Mouse (Mus musculus): ENCODE measurements around the gene Gm6367. TPM values are rescaled to one million over a fixed set of nuclear protein-coding genes. Genes with fewer than 3 reads are reported as not detected.
"Not testable (repeated sequence)": the region's sequence is repeated elsewhere in the genome, so short reads cannot be mapped to it uniquely, and the experiment has no call there.

Gene Gm6367
- total RNA-seq (2014; rRNA removed) (not detected in 2 replicates), polyA plus RNA-seq (2015; fragmentation: Nextera tagmentation; extraction: Ambion mirVana) (not detected in 2 replicates)

- not testable (repeated sequence) for DNase-seq; H3K4me2 ChIP-seq (ENCODE audit: low read depth); H3K27ac ChIP-seq (ENCODE audit: low read depth, low read length); H3K4me3 ChIP-seq (ENCODE audit: low read depth, low read length); H3K27me3 ChIP-seq (ENCODE audit: insufficient read depth, low read length); ATAC-seq; H3K9me3 ChIP-seq (ENCODE audit: low read length); H3K36me3 ChIP-seq (ENCODE audit: insufficient read depth); H3K9ac ChIP-seq; H3K4me1 ChIP-seq (ENCODE audit: insufficient read depth)
- WGBS = no CpG with 5 or more reads among the region's 2 CpGs
Measured at GRCm38 (mm10) chr5:94988326-94988725, at the start of gene Gm6367. Gm6367 (plus strand) TSS chr5:94988626.

Other genes starting within 250 kb of the Gm6367 start
- gene Gm3183, start 123.2 kb upstream of the Gm6367 start, total RNA-seq (2014; rRNA removed) = not detected in 2 replicates
- gene Gm3183, start 123.2 kb upstream of the Gm6367 start, polyA plus RNA-seq (2015; fragmentation: Nextera tagmentation; extraction: Ambion mirVana) = not detected in 2 replicates
- not detected in 2 replicates for gene Gm7942, start 118.3 kb downstream of the Gm6367 start, total RNA-seq (2014; rRNA removed)
- gene Gm7942, start 118.3 kb downstream of the Gm6367 start, polyA plus RNA-seq (2015; fragmentation: Nextera tagmentation; extraction: Ambion mirVana) = not detected in 2 replicates
- gene Gm16513, start 194.0 kb downstream of the Gm6367 start, total RNA-seq (2014; rRNA removed) = not detected in 2 replicates
- not detected in 2 replicates for gene Gm16513, start 194.0 kb downstream of the Gm6367 start, polyA plus RNA-seq (2015; fragmentation: Nextera tagmentation; extraction: Ambion mirVana)

All from forebrain, postnatal 0 days (tissue).